13 mouse cellular contexts compared by ENCODE assay signal in the genomic region with DNA sequence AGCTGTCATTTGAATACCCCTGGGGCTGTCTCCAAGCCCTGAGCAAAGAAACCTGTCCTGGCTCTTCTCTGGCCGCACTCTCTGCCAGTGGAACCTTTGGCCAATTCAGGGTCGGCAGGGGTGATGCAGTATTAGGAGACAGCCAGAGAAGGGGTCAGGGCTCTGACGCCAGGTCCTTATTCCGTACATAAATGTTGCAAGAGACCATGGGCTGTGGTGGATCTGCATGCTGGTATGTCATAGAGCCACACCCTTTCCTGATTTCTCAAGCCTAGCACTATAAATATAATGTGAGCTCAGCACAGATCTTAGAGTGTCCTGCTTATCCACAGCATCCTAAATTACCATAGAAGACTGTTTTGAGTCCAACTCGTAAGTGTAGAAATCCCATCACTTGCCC.
DNase-seq lines count a peak whose midpoint lies in the region; ATAC-seq and TF ChIP-seq lines count a peak whose summit lies in the region.
"Had no signal": no experiment of that assay in that cellular context is flagged by ENCODE, and none has a peak within 500 bp of the region (broad histone marks: within the 10 kb centered on the region; RNA-seq: fewer than 3 reads in every experiment).

No protein-coding gene starts in this region.

- no peak overlapping the region for H3K4me2 ChIP-seq in lung, embryonic 14.5 days
- H3K4me2 ChIP-seq: limb, embryonic 12.5 days; midbrain, embryonic 15.5 days had no signal

- no peaks in the 10 kb centered on the region for H3K27me3 ChIP-seq in lung, embryonic 14.5 days (ENCODE audit: insufficient read depth, low read length)
- H3K27me3 ChIP-seq: limb, embryonic 12.5 days; midbrain, embryonic 15.5 days had no signal

- no peaks in the 10 kb centered on the region for H3K36me3 ChIP-seq in lung, embryonic 14.5 days (ENCODE audit: insufficient read depth)
- H3K36me3 ChIP-seq: limb, embryonic 12.5 days; midbrain, embryonic 15.5 days had no signal

- no peak for ATAC-seq in lung, embryonic 14.5 days (ENCODE audit: insufficient read depth)
- peak; percentile 27; the same call in 1 of the 2 replicates for ATAC-seq in neutrophil, adult 5-6 weeks (ENCODE audit: extremely low read depth, insufficient number of reproducible peaks, low FRiP score, poor library complexity, severe bottlenecking)
- no peak for ATAC-seq in CD4-positive, CD25-positive, alpha-beta regulatory T cell, adult 4 months

- H3K9ac ChIP-seq in lung, embryonic 14.5 days: no peak overlapping the region
- H3K9ac ChIP-seq: limb, embryonic 12.5 days; midbrain, embryonic 15.5 days had no signal

- peak overlapping the region; percentile 72 for H3K27ac ChIP-seq in layer of hippocampus, adult 2 months
- H3K27ac ChIP-seq in lung, embryonic 14.5 days (ENCODE audit: low read depth): peak overlapping the region; percentile 54; the same call in 1 of the 2 replicates
- H3K27ac ChIP-seq: limb, embryonic 12.5 days; midbrain, embryonic 15.5 days had no signal

- H3K9me3 ChIP-seq in lung, embryonic 14.5 days (ENCODE audit: low read depth, low read length): no peaks in the 10 kb centered on the region
- H3K9me3 ChIP-seq: limb, embryonic 12.5 days; midbrain, embryonic 15.5 days had no signal

- H3K4me3 ChIP-seq in layer of hippocampus, adult 2 months: no peak overlapping the region
- no peak overlapping the region for H3K4me3 ChIP-seq in lung, embryonic 14.5 days (ENCODE audit: low read depth, low read length)
- H3K4me3 ChIP-seq: erythroblast, embryonic 14.5 days; limb, embryonic 12.5 days; midbrain, embryonic 15.5 days had no signal

- DNase-seq in gastrocnemius, postnatal 25 days: peak; percentile 36
- DNase-seq in gastrocnemius, postnatal 10 days: no peak
- no peak for DNase-seq in layer of hippocampus, adult 2 months (ENCODE audit: low spot score in 2 of 2)
- DNase-seq in layer of hippocampus, postnatal 25 days (ENCODE audit: extremely low spot score in 1 of 2, low spot score in 1 of 2): no peak
- no peak for DNase-seq in lung, embryonic 14.5 days
- DNase-seq in urinary bladder, adult 18-20 months (ENCODE audit: low spot score in 2 of 2): no peak
- DNase-seq: adrenal gland, postnatal 25 days; cerebellum, postnatal 14 days had no signal

- 0 out of 2 replicates have a peak, but pooled peaks cover 2% of the 10 kb centered on the region for H3K4me1 ChIP-seq in lung, embryonic 14.5 days (ENCODE audit: insufficient read depth)

- no peak for TF ChIP-seq CTCF in layer of hippocampus, adult 2 months (conservative IDR thresholded peaks at IDR 0.05)
- no peak for TF ChIP-seq CTCF in lung, embryonic 14.5 days (IDR thresholded peaks at IDR 0.05; ENCODE audit: low read depth)

- WGBS in lung, embryonic 14.5 days: 61% methylated on average over 5 of the region's 5 CpGs
